Mouse (Mus musculus) monocyte, adult 2 months (primary cell): ENCODE measurements at regions not wholly inside any gene's neighbourhood (a gene's known extent, or its start where the extent isn't known, plus 50 kb on each side); places are given as distances from the start of the nearest gene placed in this dataset.

Source experiments
- DNase-seq, 2 experiments: peaks; one replicate each; pipeline ENCODE4 v3.0.0; 2022; ENCODE audit warnings: low spot score in 2 of 2, low read depth in 1 of 2

- no peak for DNase-seq
Observed at GRCm38 (mm10) chr4:131364671-131365252, 420.6 kb downstream of the Matn1 start.

DNA sequence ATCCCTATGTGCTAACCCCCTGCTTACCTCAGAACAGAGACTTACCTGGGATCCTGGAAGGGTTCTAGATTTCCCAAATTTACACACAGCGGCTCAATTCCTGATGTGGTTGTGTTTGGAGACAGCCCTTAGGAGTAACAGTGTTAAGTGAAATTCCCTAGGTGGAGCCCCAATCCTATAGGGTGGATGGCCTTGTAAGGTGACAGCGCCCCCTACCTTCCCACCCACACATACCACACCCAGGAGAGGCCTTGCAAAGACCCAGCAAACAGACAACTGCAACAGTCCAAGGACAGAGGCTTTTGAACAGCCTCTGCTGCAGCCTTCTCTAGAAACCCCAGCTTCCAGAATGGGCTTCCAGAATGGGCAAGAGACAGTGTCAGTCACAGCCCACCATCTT, 421.8 kb downstream of the Matn1 start:
- DNase-seq = no peak

- DNase-seq = no peak
Observed at GRCm38 (mm10) chr4:131366656-131367055, 422.5 kb downstream of the Matn1 start.

DNA sequence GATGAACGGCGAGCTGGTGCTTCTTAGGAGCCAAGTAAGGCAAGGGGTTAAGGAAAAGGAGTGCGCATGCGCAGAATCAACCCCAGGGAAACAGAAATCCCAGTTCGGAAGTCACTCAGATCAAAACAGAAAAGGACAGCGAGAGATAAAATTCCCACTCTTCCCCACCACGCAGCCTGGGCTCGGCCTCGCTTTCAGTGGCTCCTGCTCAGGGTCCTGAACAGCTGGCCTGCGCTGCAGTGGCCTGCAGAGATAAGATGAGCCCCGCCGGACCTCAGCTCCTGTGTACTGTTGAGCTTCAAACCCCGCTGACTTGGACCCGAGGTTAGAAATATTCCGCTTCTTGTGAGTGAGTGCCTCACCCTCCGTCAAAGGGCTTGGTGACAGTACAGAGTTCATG, 428.3 kb downstream of the Matn1 start:
- no peak for DNase-seq

GRCm38 (mm10) chr4:131373172-131373571, 429.0 kb downstream of the Matn1 start:
- no peak for DNase-seq

DNA sequence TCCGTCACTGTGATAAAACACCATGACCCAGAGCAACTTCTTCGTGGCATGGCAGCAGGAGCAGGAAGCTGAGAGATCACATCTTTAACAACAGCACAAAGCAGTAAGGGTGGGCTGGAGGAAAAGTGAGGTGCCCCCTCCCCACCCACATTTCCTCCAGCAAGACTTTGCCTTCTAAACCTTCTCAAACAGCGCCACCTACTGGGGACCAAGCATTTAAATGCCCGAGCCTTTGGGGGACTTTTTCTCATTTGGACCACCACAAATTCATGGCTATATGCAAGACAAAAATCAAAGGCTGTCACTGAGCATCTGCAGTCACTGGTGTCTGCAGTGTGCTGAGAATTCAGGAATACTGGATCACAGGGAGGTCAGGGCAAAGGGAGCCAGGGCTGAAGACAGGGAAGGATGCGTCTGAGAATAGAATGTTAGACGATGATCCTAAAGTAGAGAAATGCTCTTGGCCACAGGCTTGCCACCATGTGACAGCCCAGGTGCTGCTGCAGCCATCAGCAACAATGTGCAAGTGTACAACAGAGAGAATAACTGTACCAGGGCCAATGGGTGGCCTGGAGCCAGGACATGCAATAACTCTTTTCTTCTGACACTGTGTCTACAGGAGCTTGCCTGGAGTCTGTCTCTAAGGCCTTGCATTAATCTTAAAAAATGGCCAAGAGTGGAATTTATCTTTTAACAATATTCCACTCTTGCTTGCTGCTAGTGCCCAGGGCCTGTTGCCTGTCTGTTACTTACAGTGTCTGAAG, 430.5 kb downstream of the Matn1 start:
- DNase-seq = no peak

DNA sequence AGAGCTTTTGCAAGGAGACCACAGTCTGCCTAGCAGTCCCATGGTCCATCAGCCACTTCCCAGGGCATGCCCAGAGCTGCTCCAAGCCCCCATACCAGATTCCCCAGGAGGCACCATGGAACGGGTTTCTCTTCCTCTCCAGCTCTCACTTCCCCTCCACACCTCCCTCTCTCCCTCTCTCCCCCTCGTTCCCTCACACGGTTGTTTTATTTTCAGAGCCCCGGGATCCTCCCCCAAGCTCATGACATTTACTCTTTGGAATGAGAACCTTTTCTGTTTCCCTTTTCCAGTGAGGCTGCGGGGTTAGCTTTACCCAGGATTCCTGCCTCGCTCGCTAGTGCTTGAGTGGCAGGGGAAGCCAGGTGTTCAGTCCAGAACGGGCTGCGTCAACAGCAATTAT, 436.9 kb downstream of the Matn1 start:
- DNase-seq = no peak

DNA sequence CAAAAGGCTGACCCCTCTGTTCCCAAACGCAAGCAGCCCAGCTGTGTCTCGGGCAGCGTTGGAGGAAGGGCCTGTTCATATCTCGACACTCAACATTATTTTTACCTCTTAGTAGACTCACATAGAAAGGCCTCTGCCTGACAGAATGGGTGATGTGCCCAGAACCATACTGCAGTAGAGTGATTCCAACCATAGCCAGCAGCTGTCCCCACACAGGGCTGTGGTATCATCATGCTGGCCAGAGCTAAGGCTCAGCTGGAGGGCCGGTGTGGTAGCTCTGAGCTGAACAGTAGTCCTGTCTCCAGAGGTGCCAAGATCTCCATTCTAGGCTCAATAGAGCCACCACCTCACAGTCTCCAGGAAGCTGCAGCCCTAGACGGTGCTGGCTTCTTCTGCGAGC, 437.3 kb downstream of the Matn1 start:
- DNase-seq = no peak

DNA sequence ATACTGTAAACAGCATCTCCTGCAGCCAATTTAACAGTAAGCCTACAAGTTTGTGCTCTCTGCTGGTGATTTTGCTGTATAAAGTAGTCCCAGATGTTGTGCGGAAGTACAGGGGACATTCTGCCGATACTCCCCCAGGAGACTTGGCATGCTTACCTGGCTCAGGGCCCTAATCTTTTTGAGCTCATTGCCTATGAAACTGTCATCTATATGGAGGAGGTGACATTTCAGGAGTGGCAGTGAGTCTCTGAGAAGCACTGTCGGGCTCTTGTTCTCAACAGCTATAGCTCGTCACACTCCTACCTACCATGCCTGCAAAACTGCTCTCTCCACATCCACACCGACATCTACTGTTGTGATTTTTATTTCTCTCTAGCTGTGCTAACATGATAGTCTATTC, 439.7 kb downstream of the Matn1 start:
- DNase-seq = no peak

GRCm38 (mm10) chr4:131386961-131387360, 442.8 kb downstream of the Matn1 start:
- DNase-seq = no peak

- DNase-seq = no peak
Observed at GRCm38 (mm10) chr4:131391119-131391923, 446.8 kb downstream of the Ptpru start.

DNA sequence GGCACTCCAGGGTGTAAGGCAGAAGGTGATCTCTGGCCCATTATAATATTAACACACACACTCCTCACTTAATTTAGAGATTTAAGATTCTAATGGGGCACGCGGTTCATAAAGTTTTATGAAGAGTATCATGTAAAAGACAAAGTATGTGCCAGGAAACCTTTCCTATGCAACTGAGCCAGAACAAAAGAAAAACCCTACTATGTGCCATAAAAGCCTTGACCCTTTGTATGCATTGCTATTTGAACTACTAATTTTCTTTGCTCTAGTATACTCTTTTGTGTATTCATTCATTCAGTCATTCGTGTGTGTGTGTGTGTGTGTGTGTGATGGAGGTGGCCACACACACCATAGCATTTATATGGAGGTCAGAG, 446.2 kb downstream of the Ptpru start:
- DNase-seq = no peak

DNA sequence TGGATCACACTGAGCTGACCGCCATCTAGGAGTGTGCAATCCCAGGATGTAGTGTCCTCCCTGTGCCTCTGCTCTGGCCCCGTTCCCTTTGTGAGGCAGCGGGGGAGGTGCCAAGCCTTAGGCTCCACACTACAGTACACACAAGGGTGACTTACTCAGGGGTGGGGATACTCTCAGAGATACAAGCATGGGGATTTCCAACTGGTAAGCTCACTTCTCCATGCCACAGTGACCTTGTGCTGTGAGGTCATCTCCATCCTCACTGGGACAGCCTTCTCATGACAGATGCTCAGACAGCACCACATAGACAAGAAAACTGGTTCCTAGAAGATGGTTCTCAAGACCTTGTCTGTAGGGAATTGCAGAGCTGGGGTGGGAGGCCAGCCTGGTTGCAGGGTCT, 445.6 kb downstream of the Ptpru start:
- no peak for DNase-seq

DNA sequence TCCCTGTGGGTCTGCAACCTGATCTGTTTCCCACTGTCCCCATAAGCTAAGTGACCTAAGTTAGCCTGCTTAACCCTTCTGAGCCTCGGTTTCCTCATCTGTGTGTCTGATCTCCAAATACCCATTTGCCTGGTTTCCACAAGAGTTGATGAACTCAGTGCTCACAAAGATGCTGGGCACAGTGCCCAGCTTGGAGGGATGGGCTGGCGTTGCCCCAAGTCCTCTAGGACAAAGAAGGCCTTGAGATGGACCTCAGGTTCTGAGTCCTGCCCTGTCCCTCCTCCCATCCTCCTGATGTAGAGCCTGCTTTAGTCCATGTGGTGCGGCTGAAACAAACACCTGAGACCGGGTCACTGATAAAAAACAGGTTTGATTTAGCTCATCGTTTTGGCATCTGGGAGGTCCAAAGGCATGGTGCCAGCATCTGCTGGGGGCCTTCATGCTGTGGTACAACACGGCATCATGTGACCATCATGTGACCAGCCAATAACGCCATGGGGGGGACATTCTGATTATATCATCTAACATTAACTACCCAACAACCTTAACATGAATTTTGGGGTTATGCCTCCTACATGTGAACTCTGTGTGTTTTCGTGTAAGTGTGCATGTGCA, 441.8 kb downstream of the Ptpru start:
- no peak for DNase-seq

DNA sequence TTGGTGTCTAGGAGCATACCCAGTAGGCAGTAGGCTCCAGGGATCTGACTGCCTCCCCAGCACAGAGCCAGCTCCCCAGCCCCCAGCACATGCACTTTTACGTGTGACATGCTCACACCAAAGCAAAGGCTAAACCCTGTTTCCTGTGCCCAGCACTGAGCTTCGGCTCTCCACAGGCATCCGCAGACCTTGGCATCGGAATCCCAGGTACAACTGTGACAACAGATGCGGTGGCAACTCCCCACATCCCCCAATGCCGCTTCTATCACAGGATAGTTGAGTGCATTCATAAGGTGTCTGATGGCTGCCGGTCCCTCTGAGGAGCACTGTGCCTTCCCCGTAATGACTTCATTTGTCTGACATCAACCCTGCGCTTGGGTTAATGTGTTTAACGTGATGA, 440.9 kb downstream of the Ptpru start:
- no peak for DNase-seq

- DNase-seq = no peak
Observed at GRCm38 (mm10) chr4:131400756-131401155, 437.3 kb downstream of the Ptpru start.

GRCm38 (mm10) chr4:131401255-131401654, 436.8 kb downstream of the Ptpru start:
- no peak for DNase-seq

GRCm38 (mm10) chr4:131405376-131406017, 432.6 kb downstream of the Ptpru start:
- no peak for DNase-seq

DNA sequence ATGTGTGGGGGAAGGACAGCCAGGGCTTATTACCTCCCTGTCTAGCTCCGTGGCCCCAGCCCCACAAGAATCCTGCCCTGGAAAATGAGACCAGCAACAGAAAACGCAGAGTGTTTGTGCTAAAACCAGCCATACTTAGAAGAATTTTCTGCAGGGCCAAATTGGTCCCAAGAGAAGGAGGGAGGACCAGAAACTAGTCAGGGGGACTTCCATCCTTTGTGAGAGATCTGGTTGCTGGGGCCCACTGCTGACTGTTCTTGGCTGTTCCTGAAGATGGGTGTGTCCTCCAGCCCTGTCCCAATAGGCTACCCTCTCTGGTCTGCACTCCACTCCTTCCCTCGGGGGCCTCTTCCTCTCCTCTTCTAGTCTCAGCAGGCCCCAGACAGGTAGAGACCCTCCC, 430.6 kb downstream of the Ptpru start:
- no peak for DNase-seq

DNA sequence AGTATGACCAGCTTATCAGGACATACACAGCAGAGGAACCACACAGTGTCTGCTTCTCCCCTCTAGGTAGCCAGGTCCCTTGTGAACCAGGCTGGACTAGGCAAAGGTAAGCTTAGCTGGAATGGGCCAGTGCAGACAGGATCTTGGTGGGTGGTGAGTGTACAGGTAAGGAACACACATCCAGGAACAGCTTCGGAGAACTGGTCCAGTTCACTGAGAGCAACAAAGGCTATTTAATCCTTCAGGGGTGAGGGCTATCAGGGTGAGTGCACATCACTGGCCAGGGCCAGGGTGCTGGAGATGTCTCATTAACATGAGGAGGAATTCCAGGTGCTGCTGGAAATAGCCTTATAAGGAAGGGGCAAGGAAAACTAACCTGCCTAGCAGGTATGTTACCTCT, 429.4 kb downstream of the Ptpru start:
- DNase-seq = no peak

- no peak for DNase-seq
Observed at GRCm38 (mm10) chr4:131409805-131410204, 428.3 kb downstream of the Ptpru start.
